Mouse (Mus musculus) embryonic facial prominence, embryonic 14.5 days (tissue): ENCODE measurements around the gene Dkk1. TPM values are rescaled to one million over a fixed set of nuclear protein-coding genes. Genes with fewer than 3 reads are reported as not detected.

Source experiments
- ATAC-seq: fragments of 200-750 bp; cut with Nextera tagmentation; 2 replicates; pipeline ENCODE4 v1.8.0; 2017; ENCODE audit warnings: low read depth, moderate number of reproducible peaks, moderate TSS enrichment
- DNase-seq: peaks from one replicate; pipeline ENCODE4 v3.0.0-alpha.2; 2015; ENCODE audit warnings: low spot score
- H3K27ac ChIP-seq: fragments of 300-500 bp; sonication (generic); replicated peaks from 2 replicates; pipeline ENCODE4 v1.5.1; 2014; ENCODE audit warnings: low read depth, mild to moderate bottlenecking, low read length, moderate library complexity
- H3K27me3 ChIP-seq: fragments of 300-500 bp; sonication (generic); replicated peaks from 2 replicates; pipeline ENCODE4 v1.6.1; 2014; ENCODE audit warnings: low read length; ENCODE audit not compliant: control insufficient read depth, insufficient read depth
- H3K36me3 ChIP-seq: fragments of 300-500 bp; sonication (generic); 2 replicates; pipeline ENCODE4 v1.6.1; 2014; ENCODE audit warnings: low read length, mixed read lengths; ENCODE audit not compliant: control insufficient read depth, insufficient read depth
- H3K4me1 ChIP-seq: fragments of 300-500 bp; sonication (generic); 2 replicates; pipeline ENCODE4 v1.6.1; 2014; ENCODE audit warnings: antibody characterized with exemption, low read length; ENCODE audit not compliant: control insufficient read depth, insufficient read depth
- H3K4me2 ChIP-seq: fragments of 300-500 bp; sonication (generic); 2 replicates; pipeline ENCODE4 v1.6.1; 2014; ENCODE audit warnings: low read depth, mild to moderate bottlenecking, low read length, moderate library complexity, mixed read lengths
- H3K4me3 ChIP-seq: fragments of 300-500 bp; sonication (generic); 2 replicates; pipeline ENCODE4 v1.5.1; 2014; ENCODE audit warnings: low read depth, mild to moderate bottlenecking, low read length
- H3K9ac ChIP-seq: fragments of 300-500 bp; sonication (generic); 2 replicates; pipeline ENCODE4 v1.6.1; 2014; ENCODE audit warnings: low read depth, mild to moderate bottlenecking, low read length, moderate library complexity, mixed read lengths
- H3K9me3 ChIP-seq: fragments of 300-500 bp; sonication (generic); 2 replicates; pipeline ENCODE4 v1.6.1; 2016; ENCODE audit warnings: low read length; ENCODE audit not compliant: control insufficient read depth
- WGBS: fragments of 180-500 bp; shearing (Covaris S2); extraction: QIAGEN DNeasy Blood & Tissue Kit; methylation state at CpG from one replicate; pipeline ENCODE4 v1.1.7; 2014; 5-methylcytosine and 5-hydroxymethylcytosine counted together
- polyA plus RNA-seq: library from polyadenylated mRNA; unstranded; fragments of >200 nt; fragmentation: Nextera tagmentation; extraction: Ambion mirVana; gene quantifications from 2 replicates; pipeline ENCODE4 v1.2.1, GENCODE M21; 2014

Gene Dkk1
- polyA plus RNA-seq = 11.3 and 12.0 TPM in 2 replicates

GRCm38 (mm10) chr19:30549044-30549853, at the start of gene Dkk1:
Gene Dkk1, minus strand, starts transcription at chr19:30549665.
- WGBS = under 1% methylated on average over 26 of the region's 26 CpGs

GRCm38 (mm10) chr19:30586366-30586765, 36.9 kb upstream of the Dkk1 start:
- DNase-seq (peak; percentile 1), ATAC-seq (no peak)
- no peak overlapping the region for H3K4me2 ChIP-seq
- H3K9me3 ChIP-seq = no peaks in the 10 kb centered on the region
- no peak overlapping the region for H3K27ac ChIP-seq
- no peaks in the 10 kb centered on the region for H3K4me1 ChIP-seq
- no peak overlapping the region for H3K4me3 ChIP-seq
- no peak overlapping the region for H3K9ac ChIP-seq
- H3K36me3 ChIP-seq = no peaks in the 10 kb centered on the region
- H3K27me3 ChIP-seq = no peaks in the 10 kb centered on the region
- 75% methylated on average over 3 of the region's 3 CpGs for WGBS

More at GRCm38 (mm10) chr19:30549044-30549853, at the start of gene Dkk1:
- Histone ChIP-seq H3K27me3 (peaks cover 49% of the 10 kb centered on the region), H3K4me1 (peaks cover 18% of the 10 kb centered on the region), H3K36me3 (no peaks in the 10 kb centered on the region), H3K9me3 (no peaks in the 10 kb centered on the region), H3K4me3 (peak within 1 kb of the TSS; percentile 47), H3K9ac (peak within 1 kb of the TSS; percentile 57), H3K27ac (no peak within 1 kb of the TSS; the same call in 1 of the 2 replicates), H3K4me2 (peak within 1 kb of the TSS; percentile 75)
- peak; percentile 86 for ATAC-seq
- DNase-seq = peak; percentile 80

- 73% methylated on average over 6 of the region's 6 CpGs for WGBS
- Histone ChIP-seq H3K36me3 (no peaks in the 10 kb centered on the region), H3K27ac (no peak overlapping the region), H3K9me3 (0 out of 2 replicates have a peak, but pooled peaks cover 4% of the 10 kb centered on the region), H3K4me1 (no peaks in the 10 kb centered on the region), H3K27me3 (no peaks in the 10 kb centered on the region), H3K4me3 (no peak overlapping the region), H3K9ac (no peak overlapping the region), H3K4me2 (no peak overlapping the region)
- DNase-seq (no peak), ATAC-seq (no peak)
Observed at GRCm38 (mm10) chr19:30564516-30564915, 15.1 kb upstream of the Dkk1 start.

GRCm38 (mm10) chr19:30563876-30564275, 14.4 kb upstream of the Dkk1 start:
- WGBS = 53% methylated on average over 3 of the region's 3 CpGs
- Histone ChIP-seq H3K27me3 (no peaks in the 10 kb centered on the region), H3K4me2 (no peak overlapping the region)

GRCm38 (mm10) chr19:30558024-30558423, 8.6 kb upstream of the Dkk1 start:
- Histone ChIP-seq H3K4me1 (no peaks in the 10 kb centered on the region), H3K27ac (no peak overlapping the region), H3K4me3 (no peak overlapping the region), H3K9ac (no peak overlapping the region), H3K4me2 (no peak overlapping the region), H3K36me3 (no peaks in the 10 kb centered on the region), H3K9me3 (0 out of 2 replicates have a peak, but pooled peaks cover 4% of the 10 kb centered on the region), H3K27me3 (no peaks in the 10 kb centered on the region; the same call in 1 of the 2 replicates)
- DNase-seq (no peak), ATAC-seq (no peak)

More at GRCm38 (mm10) chr19:30563876-30564275, 14.4 kb upstream of the Dkk1 start:
- Histone ChIP-seq H3K4me3 (no peak overlapping the region), H3K9ac (no peak overlapping the region), H3K27ac (no peak overlapping the region), H3K36me3 (no peaks in the 10 kb centered on the region), H3K9me3 (0 out of 2 replicates have a peak, but pooled peaks cover 4% of the 10 kb centered on the region), H3K4me1 (no peaks in the 10 kb centered on the region)
- ATAC-seq (no peak), DNase-seq (no peak)

GRCm38 (mm10) chr19:30554467-30554881, 5.0 kb upstream of the Dkk1 start:
- Histone ChIP-seq H3K4me3 (peak overlapping the region; percentile 28), H3K27me3 (peaks cover 19% of the 10 kb centered on the region), H3K4me1 (0 out of 2 replicates have a peak, but pooled peaks cover 5% of the 10 kb centered on the region), H3K36me3 (no peaks in the 10 kb centered on the region), H3K9ac (peak overlapping the region; percentile 56), H3K27ac (no peak overlapping the region), H3K4me2 (peak overlapping the region; percentile 57), H3K9me3 (no peaks in the 10 kb centered on the region)
- peak; percentile 57; the same call in 1 of the 2 replicates for ATAC-seq
- peak; percentile 76 for DNase-seq
- 2% methylated on average over 12 of the region's 12 CpGs for WGBS

GRCm38 (mm10) chr19:30553740-30554139, 4.3 kb upstream of the Dkk1 start:
- Histone ChIP-seq H3K4me2 (no peak overlapping the region), H3K27me3 (peaks cover 26% of the 10 kb centered on the region), H3K36me3 (no peaks in the 10 kb centered on the region), H3K4me1 (peaks cover 12% of the 10 kb centered on the region), H3K27ac (no peak overlapping the region), H3K9me3 (no peaks in the 10 kb centered on the region), H3K4me3 (no peak overlapping the region), H3K9ac (no peak overlapping the region)
- peak; percentile 29 for DNase-seq
- no peak for ATAC-seq
- 14% methylated on average over 4 of the region's 4 CpGs for WGBS

- 55% methylated on average over 8 of the region's 8 CpGs for WGBS
- ATAC-seq = no peak
- no peaks in the 10 kb centered on the region for H3K36me3 ChIP-seq
- H3K9me3 ChIP-seq = no peaks in the 10 kb centered on the region
- H3K4me2 ChIP-seq = no peak overlapping the region
- H3K4me1 ChIP-seq = peaks cover 13% of the 10 kb centered on the region
- peaks cover 40% of the 10 kb centered on the region for H3K27me3 ChIP-seq
- no peak for DNase-seq
- no peak overlapping the region for H3K4me3 ChIP-seq
- no peak overlapping the region for H3K9ac ChIP-seq
- no peak overlapping the region for H3K27ac ChIP-seq
Observed at GRCm38 (mm10) chr19:30552260-30552659, 2.8 kb upstream of the Dkk1 start.
